Mouse (Mus musculus): Measurements from ENCODE around the gene Gzf1. TPM values are rescaled to one million over a fixed set of nuclear protein-coding genes. Genes with fewer than 3 reads are reported as not detected.
A peak's percentile ranks its signal among the peaks of the same experiment; 100 is the strongest.

Gzf1 gene
- polyA plus RNA-seq, 1 experiment from 2014 or later: 9.4 TPM

DNA sequence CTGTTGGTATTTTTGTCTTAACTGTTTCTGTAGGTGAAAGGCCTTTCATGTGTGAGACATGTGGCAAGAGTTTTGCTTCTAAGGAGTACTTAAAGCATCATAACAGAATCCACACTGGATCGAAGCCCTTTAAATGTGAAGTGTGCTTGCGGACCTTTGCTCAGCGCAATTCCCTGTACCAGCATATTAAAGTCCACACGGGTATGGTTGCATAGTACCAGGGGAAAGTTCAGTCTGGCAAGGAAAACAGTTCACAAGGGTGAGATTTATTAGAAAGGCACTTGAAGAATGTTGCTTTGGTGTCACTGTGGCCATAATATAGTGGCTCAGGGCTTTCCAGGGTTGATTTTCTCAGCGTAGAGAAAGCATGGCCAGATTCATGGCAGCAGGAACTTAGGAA, 7.1 kb downstream of the Gzf1 start:
- peaks cover 23% of the 10 kb centered on the region for H3K36me3 ChIP-seq (ENCODE audit: control insufficient read depth, insufficient read depth, low read length)

DNA sequence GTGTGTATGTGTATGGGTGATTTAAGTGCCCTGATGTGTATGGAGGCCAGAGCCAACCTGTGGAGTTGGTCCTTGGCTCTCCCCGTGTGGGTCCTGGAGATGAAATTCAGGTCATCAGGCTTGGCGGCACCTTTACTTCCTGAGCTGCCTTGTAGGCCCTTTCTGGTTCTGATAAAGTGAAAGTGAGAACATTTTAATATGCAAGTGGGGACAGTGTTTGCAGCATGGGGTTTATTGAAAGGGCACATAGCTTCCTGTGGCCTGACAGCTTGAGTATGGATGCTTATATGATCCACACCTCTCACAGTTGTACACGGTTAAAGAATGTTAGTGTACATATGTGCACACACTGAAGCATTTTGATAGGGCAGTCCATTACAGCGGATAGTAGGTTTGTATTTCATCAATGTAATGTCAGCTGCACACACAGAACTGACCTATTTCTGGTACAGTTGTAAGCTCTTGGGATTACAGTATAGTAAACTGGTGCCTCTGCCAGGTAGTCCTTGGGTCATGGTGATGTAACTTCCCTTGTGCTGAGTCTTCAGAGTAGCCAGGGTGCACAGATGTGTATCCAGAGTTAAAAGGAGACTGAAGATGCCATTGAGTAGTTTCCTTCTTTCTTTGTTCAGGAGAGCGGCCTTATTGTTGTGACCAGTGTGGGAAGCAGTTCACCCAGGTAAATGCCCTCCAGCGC, 8.8 kb downstream of the Gzf1 start:
- TF ChIP-seq CTCF (IDR thresholded peaks at IDR 0.05; ENCODE audit: low read depth): no peak
- TF ChIP-seq EP300 (optimal IDR thresholded peaks at IDR 0.05): no peak
- H3K27me3 ChIP-seq (ENCODE audit: control insufficient read depth, insufficient read depth, low read length): no peaks in the 10 kb centered on the region
- no peaks in the 10 kb centered on the region for H3K4me1 ChIP-seq (replicated peaks; ENCODE audit: control insufficient read depth, insufficient read depth)
- H3K4me3 ChIP-seq (ENCODE audit: low read depth, low read length): no peak overlapping the region
- no peak overlapping the region for H3K4me2 ChIP-seq (replicated peaks; ENCODE audit: low read depth)
- peaks cover 18% of the 10 kb centered on the region for H3K36me3 ChIP-seq (ENCODE audit: control insufficient read depth, insufficient read depth, low read length)
- DNase-seq (ENCODE audit: low spot score): no peak
- H3K9ac ChIP-seq (ENCODE audit: low read length): no peak overlapping the region
- ATAC-seq (ENCODE audit: low FRiP score, low TSS enrichment): no peak
- no peak overlapping the region for H3K27ac ChIP-seq (replicated peaks)
- WGBS: 84% methylated on average over 6 of the region's 6 CpGs
- no peaks in the 10 kb centered on the region for H3K9me3 ChIP-seq (ENCODE audit: control insufficient read depth, low read length)

More for the DNA sequence above, 7.1 kb downstream of the Gzf1 start:
- Histone ChIP-seq H3K27ac (replicated peaks) (no peak overlapping the region), H3K9ac (ENCODE audit: low read length) (no peak overlapping the region), H3K4me1 (replicated peaks; ENCODE audit: control insufficient read depth, insufficient read depth) (no peaks in the 10 kb centered on the region), H3K4me3 (ENCODE audit: low read depth, low read length) (no peak overlapping the region), H3K9me3 (ENCODE audit: control insufficient read depth, low read length) (no peaks in the 10 kb centered on the region), H3K4me2 (replicated peaks; ENCODE audit: low read depth) (no peak overlapping the region), H3K27me3 (ENCODE audit: control insufficient read depth, insufficient read depth, low read length) (no peaks in the 10 kb centered on the region)
- WGBS: 95% methylated on average over 5 of the region's 5 CpGs
- no peak for DNase-seq (ENCODE audit: low spot score)
- ATAC-seq (ENCODE audit: low FRiP score, low TSS enrichment): no peak
- no peak for TF ChIP-seq EP300 (optimal IDR thresholded peaks at IDR 0.05)
- no peak for TF ChIP-seq CTCF (IDR thresholded peaks at IDR 0.05; ENCODE audit: low read depth)

DNA sequence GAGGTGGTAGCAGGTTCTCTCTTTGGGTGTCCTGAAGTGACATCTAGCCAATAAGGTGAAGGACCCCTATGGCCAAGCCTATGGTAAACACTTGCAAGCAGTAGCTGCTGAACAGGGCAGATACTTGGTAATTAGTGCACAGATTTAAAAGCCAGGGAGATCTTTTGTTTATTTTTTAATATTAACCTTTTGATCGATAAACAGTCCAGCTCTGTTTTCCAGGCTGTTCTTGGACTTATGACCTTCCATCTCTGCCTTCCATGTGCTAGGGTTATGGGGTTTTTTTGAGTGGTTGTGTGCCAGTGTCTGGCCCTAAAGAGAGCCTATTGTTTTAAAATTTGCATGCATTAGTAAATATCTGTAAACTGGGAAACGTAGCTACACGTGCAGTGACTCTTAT, 9.5 kb downstream of the Gzf1 start:
- ATAC-seq (ENCODE audit: low FRiP score, low TSS enrichment): no peak
- no peak for DNase-seq (ENCODE audit: low spot score)
- Histone ChIP-seq H3K36me3 (ENCODE audit: control insufficient read depth, insufficient read depth, low read length) (peaks cover 16% of the 10 kb centered on the region), H3K4me3 (ENCODE audit: low read depth, low read length) (no peak overlapping the region), H3K4me1 (replicated peaks; ENCODE audit: control insufficient read depth, insufficient read depth) (no peaks in the 10 kb centered on the region), H3K4me2 (replicated peaks; ENCODE audit: low read depth) (no peak overlapping the region), H3K9ac (ENCODE audit: low read length) (no peak overlapping the region), H3K27me3 (ENCODE audit: control insufficient read depth, insufficient read depth, low read length) (no peaks in the 10 kb centered on the region), H3K27ac (replicated peaks) (no peak overlapping the region), H3K9me3 (ENCODE audit: control insufficient read depth, low read length) (no peaks in the 10 kb centered on the region)
- WGBS: 91% methylated on average over 3 of the region's 3 CpGs
- TF ChIP-seq CTCF (IDR thresholded peaks at IDR 0.05; ENCODE audit: low read depth): no peak
- TF ChIP-seq EP300 (optimal IDR thresholded peaks at IDR 0.05): no peak

DNA sequence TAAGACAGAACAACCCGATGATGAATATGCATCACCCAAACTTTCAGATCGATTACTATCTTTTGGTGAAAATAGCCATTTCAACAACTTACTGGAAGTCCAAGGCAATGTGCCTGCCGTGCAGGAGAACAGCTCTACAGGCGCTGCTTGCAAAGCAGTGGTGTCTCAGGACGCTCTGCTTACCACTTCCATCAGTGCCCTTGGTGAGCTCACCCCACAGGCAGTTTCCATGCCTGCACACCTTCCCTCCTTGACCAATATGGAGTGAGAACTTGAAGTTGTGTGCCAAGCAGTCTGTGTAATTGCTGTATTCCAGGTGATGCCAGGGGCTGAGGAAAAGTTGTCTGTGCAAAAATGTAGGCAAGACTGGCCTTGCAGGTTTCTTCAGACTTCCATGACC, 10.0 kb downstream of the Gzf1 start:
- no peak overlapping the region for H3K27ac ChIP-seq (replicated peaks)
- peaks cover 16% of the 10 kb centered on the region for H3K36me3 ChIP-seq (ENCODE audit: control insufficient read depth, insufficient read depth, low read length)
- H3K9me3 ChIP-seq (ENCODE audit: control insufficient read depth, low read length): no peaks in the 10 kb centered on the region
- DNase-seq (ENCODE audit: low spot score) (no peak), ATAC-seq (ENCODE audit: low FRiP score, low TSS enrichment) (no peak)
- TF ChIP-seq EP300 (optimal IDR thresholded peaks at IDR 0.05) (no peak), CTCF (IDR thresholded peaks at IDR 0.05; ENCODE audit: low read depth) (no peak)
- H3K4me3 ChIP-seq (ENCODE audit: low read depth, low read length): no peak overlapping the region
- WGBS: 93% methylated on average over 5 of the region's 5 CpGs
- H3K4me1 ChIP-seq (replicated peaks; ENCODE audit: control insufficient read depth, insufficient read depth): no peaks in the 10 kb centered on the region
- no peaks in the 10 kb centered on the region for H3K27me3 ChIP-seq (ENCODE audit: control insufficient read depth, insufficient read depth, low read length)
- no peak overlapping the region for H3K9ac ChIP-seq (ENCODE audit: low read length)
- H3K4me2 ChIP-seq (replicated peaks; ENCODE audit: low read depth): no peak overlapping the region

DNA sequence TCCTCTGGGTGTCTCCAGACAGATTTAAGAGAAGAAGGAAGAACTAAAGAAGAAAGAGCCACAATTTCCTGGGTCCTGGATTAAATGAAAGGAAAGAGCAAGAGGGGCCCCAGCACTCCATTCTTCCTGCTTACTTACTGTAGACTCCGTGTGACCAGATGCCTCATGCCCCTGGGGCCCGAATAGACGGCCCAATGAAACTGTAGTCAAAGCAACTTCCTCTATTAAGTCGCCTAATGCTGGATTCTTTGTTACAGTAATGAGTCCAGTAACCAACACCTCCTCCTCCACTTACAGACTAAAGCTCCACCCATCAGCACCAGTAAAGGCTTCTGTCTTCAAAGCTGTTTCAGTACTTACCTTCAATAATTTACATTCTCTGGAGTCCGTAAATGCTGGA, 17.7 kb downstream of the Gzf1 start:
- ATAC-seq (ENCODE audit: low FRiP score, low TSS enrichment) (no peak), DNase-seq (ENCODE audit: low spot score) (no peak)
- H3K9me3 ChIP-seq (ENCODE audit: control insufficient read depth, low read length): no peaks in the 10 kb centered on the region
- no peak overlapping the region for H3K4me2 ChIP-seq (replicated peaks; ENCODE audit: low read depth)
- no peak overlapping the region for H3K9ac ChIP-seq (ENCODE audit: low read length)
- H3K36me3 ChIP-seq (ENCODE audit: control insufficient read depth, insufficient read depth, low read length): peaks cover 10% of the 10 kb centered on the region; the same call in 1 of the 2 replicates
- WGBS: 80% methylated on average over 5 of the region's 5 CpGs
- H3K4me3 ChIP-seq (ENCODE audit: low read depth, low read length): no peak overlapping the region
- H3K4me1 ChIP-seq (replicated peaks; ENCODE audit: control insufficient read depth, insufficient read depth): no peaks in the 10 kb centered on the region
- no peak overlapping the region for H3K27ac ChIP-seq (replicated peaks)
- no peak for TF ChIP-seq EP300 (optimal IDR thresholded peaks at IDR 0.05)
- TF ChIP-seq CTCF (IDR thresholded peaks at IDR 0.05; ENCODE audit: low read depth): no peak
- H3K27me3 ChIP-seq (ENCODE audit: control insufficient read depth, insufficient read depth, low read length): no peaks in the 10 kb centered on the region

DNA sequence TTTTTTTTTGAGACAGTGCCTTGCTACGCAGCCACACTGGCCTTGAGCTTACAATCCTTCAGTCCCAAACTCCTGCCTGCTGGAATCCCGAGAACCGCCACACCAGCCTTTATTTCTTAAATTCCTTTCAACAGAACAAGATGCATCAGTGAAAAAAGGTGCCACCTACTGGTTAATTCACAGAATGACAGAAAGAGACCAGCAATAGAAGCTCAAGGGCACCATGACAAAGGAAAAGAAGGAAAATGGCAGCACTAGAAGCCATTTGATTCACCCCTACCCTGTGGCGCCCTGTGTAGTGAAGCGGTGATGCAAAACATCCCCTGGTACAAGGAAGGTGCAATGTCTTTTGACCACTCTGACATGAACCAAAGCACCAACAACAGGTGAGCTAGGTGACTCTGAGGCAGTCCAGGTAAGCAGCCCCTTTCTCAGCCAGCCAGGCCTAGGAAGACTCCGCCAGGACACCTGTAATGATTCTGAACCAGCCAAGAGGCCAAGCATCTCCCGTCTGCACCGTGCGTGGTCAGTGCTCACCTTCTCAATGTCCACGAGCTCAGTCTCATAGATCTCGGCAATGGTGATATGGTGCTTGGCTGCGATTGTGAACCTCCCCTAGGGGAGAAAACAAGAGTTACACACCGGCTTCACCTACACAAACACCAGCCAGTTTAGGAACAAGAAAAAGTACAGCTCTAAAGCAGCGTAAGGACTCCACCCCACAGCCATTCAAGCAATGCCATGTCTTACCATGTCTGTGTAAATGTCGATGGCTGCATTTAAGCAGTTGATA, 25.8 kb downstream of the Gzf1 start:
- no peak overlapping the region for H3K27ac ChIP-seq (replicated peaks)
- TF ChIP-seq CTCF (IDR thresholded peaks at IDR 0.05; ENCODE audit: low read depth) (peak; percentile 72), EP300 (optimal IDR thresholded peaks at IDR 0.05) (no peak)
- 85% methylated on average over 15 of the region's 15 CpGs for WGBS
- ATAC-seq (ENCODE audit: low FRiP score, low TSS enrichment): 0 out of 2 replicates have a peak, but pooled peaks have one; percentile 24
- no peaks in the 10 kb centered on the region for H3K9me3 ChIP-seq (ENCODE audit: control insufficient read depth, low read length)
- peaks cover 4% of the 10 kb centered on the region; the same call in 1 of the 2 replicates for H3K36me3 ChIP-seq (ENCODE audit: control insufficient read depth, insufficient read depth, low read length)
- no peaks in the 10 kb centered on the region for H3K4me1 ChIP-seq (replicated peaks; ENCODE audit: control insufficient read depth, insufficient read depth)
- no peak overlapping the region for H3K4me3 ChIP-seq (ENCODE audit: low read depth, low read length)
- no peak overlapping the region for H3K9ac ChIP-seq (ENCODE audit: low read length)
- no peak overlapping the region for H3K4me2 ChIP-seq (replicated peaks; ENCODE audit: low read depth)
- no peaks in the 10 kb centered on the region for H3K27me3 ChIP-seq (ENCODE audit: control insufficient read depth, insufficient read depth, low read length)
- DNase-seq (ENCODE audit: low spot score): no peak

All from stomach, postnatal 0 days (tissue).